Comparison of ENCODE assay signal across 14 mouse cellular contexts in genomic region chr17:10396863-10397262, GRCm38 (mm10).
DNase-seq lines count a peak whose midpoint lies in the region; ATAC-seq lines count a peak whose summit lies in the region.
"Had no signal": no experiment of that assay in that cellular context is flagged by ENCODE, and none has a peak within 500 bp of the region (broad histone marks: within the 10 kb centered on the region; RNA-seq: fewer than 3 reads in every experiment).

No protein-coding gene starts in this region.

- no peak for DNase-seq in heart, adult 9 months (ENCODE audit: low spot score in 2 of 2)
- no peak for DNase-seq in midbrain, embryonic 10.5 days (ENCODE audit: low spot score)
- no peak for DNase-seq in adrenal gland, adult 8-10 months
- no peak for DNase-seq in adrenal gland, postnatal 36 days
- DNase-seq: cerebellum, postnatal 36 days; right cerebral cortex, adult 18-20 months had no signal

- H3K4me1 ChIP-seq in heart, embryonic 11.5 days (ENCODE audit: control insufficient read depth, insufficient read depth, low read length) = peaks cover 53% of the 10 kb centered on the region
- H3K4me1 ChIP-seq in midbrain, embryonic 10.5 days = peaks cover 66% of the 10 kb centered on the region
- peaks cover 32% of the 10 kb centered on the region for H3K4me1 ChIP-seq in midbrain, embryonic 13.5 days (replicated peaks)
- peaks cover 44% of the 10 kb centered on the region for H3K4me1 ChIP-seq in limb, embryonic 12.5 days (replicated peaks)

- H3K27me3 ChIP-seq in heart, embryonic 11.5 days (ENCODE audit: control insufficient read depth, insufficient read depth, low read length) = no peaks in the 10 kb centered on the region
- no peaks in the 10 kb centered on the region for H3K27me3 ChIP-seq in midbrain, embryonic 10.5 days (ENCODE audit: low read depth, poor library complexity, severe bottlenecking)
- H3K27me3 ChIP-seq in midbrain, embryonic 13.5 days = no peaks in the 10 kb centered on the region
- H3K27me3 ChIP-seq in limb, embryonic 12.5 days = no peaks in the 10 kb centered on the region
- H3K27me3 ChIP-seq: embryonic facial prominence, embryonic 15.5 days; kidney, embryonic 15.5 days; limb, embryonic 15.5 days; lung, embryonic 15.5 days; neural tube, embryonic 12.5 days had no signal

- peak overlapping the region; percentile 70 for H3K27ac ChIP-seq in heart, embryonic 11.5 days (ENCODE audit: low read depth, low read length)
- peak overlapping the region; percentile 55; the same call in 1 of the 2 replicates for H3K27ac ChIP-seq in midbrain, embryonic 10.5 days (replicated peaks)
- H3K27ac ChIP-seq in midbrain, embryonic 13.5 days = no peak overlapping the region
- peak overlapping the region; percentile 90; the same call in 1 of the 2 replicates for H3K27ac ChIP-seq in limb, embryonic 12.5 days
- H3K27ac ChIP-seq: embryonic facial prominence, embryonic 15.5 days; kidney, embryonic 15.5 days; lung, embryonic 15.5 days; neural tube, embryonic 12.5 days had no signal

- 61% methylated on average over 6 of the region's 6 CpGs for WGBS in heart, embryonic 11.5 days (ENCODE audit: insufficient replicate concordance)
- WGBS in midbrain, embryonic 10.5 days = 93% methylated on average over 6 of the region's 6 CpGs
- 82% methylated on average over 6 of the region's 6 CpGs for WGBS in midbrain, embryonic 13.5 days
- 71% methylated on average over 6 of the region's 6 CpGs for WGBS in limb, embryonic 12.5 days

- H3K36me3 ChIP-seq in heart, embryonic 11.5 days (ENCODE audit: control insufficient read depth, insufficient read depth, low read length) = no peaks in the 10 kb centered on the region
- no peaks in the 10 kb centered on the region for H3K36me3 ChIP-seq in midbrain, embryonic 10.5 days
- H3K36me3 ChIP-seq in midbrain, embryonic 13.5 days = no peaks in the 10 kb centered on the region
- no peaks in the 10 kb centered on the region for H3K36me3 ChIP-seq in limb, embryonic 12.5 days
- H3K36me3 ChIP-seq: embryonic facial prominence, embryonic 15.5 days; kidney, embryonic 15.5 days; limb, embryonic 15.5 days; lung, embryonic 15.5 days; neural tube, embryonic 12.5 days had no signal

- no peaks in the 10 kb centered on the region for H3K9me3 ChIP-seq in heart, embryonic 11.5 days (replicated peaks; ENCODE audit: control insufficient read depth, low read length)
- no peaks in the 10 kb centered on the region for H3K9me3 ChIP-seq in midbrain, embryonic 10.5 days (replicated peaks)
- H3K9me3 ChIP-seq in midbrain, embryonic 13.5 days = no peaks in the 10 kb centered on the region
- no peaks in the 10 kb centered on the region for H3K9me3 ChIP-seq in limb, embryonic 12.5 days
- H3K9me3 ChIP-seq: embryonic facial prominence, embryonic 15.5 days; kidney, embryonic 15.5 days; limb, embryonic 15.5 days; lung, embryonic 15.5 days; neural tube, embryonic 12.5 days had no signal

- H3K9ac ChIP-seq in heart, embryonic 11.5 days (ENCODE audit: low read depth, low read length) = peak overlapping the region; percentile 46; the same call in 1 of the 2 replicates
- no peak overlapping the region for H3K9ac ChIP-seq in midbrain, embryonic 13.5 days (replicated peaks)
- no peak overlapping the region for H3K9ac ChIP-seq in limb, embryonic 12.5 days (replicated peaks)
- H3K9ac ChIP-seq: embryonic facial prominence, embryonic 15.5 days; kidney, embryonic 15.5 days; limb, embryonic 15.5 days; lung, embryonic 15.5 days; neural tube, embryonic 12.5 days had no signal

- 0 out of 2 replicates have a peak overlapping the region, but pooled peaks have one; percentile 16 for H3K4me2 ChIP-seq in heart, embryonic 11.5 days
- H3K4me2 ChIP-seq in midbrain, embryonic 13.5 days (replicated peaks) = no peak overlapping the region
- no peak overlapping the region for H3K4me2 ChIP-seq in limb, embryonic 12.5 days
- H3K4me2 ChIP-seq: embryonic facial prominence, embryonic 15.5 days; kidney, embryonic 15.5 days; limb, embryonic 15.5 days; lung, embryonic 15.5 days; neural tube, embryonic 12.5 days had no signal

- H3K4me3 ChIP-seq in heart, embryonic 11.5 days (ENCODE audit: low read depth, low read length) = no peak overlapping the region
- no peak overlapping the region for H3K4me3 ChIP-seq in midbrain, embryonic 10.5 days
- H3K4me3 ChIP-seq in midbrain, embryonic 13.5 days (replicated peaks) = no peak overlapping the region
- no peak overlapping the region for H3K4me3 ChIP-seq in limb, embryonic 12.5 days (replicated peaks)
- H3K4me3 ChIP-seq: embryonic facial prominence, embryonic 15.5 days; kidney, embryonic 15.5 days; limb, embryonic 15.5 days; lung, embryonic 15.5 days; neural tube, embryonic 12.5 days had no signal

- ATAC-seq in heart, embryonic 11.5 days (replicated peaks; ENCODE audit: insufficient number of reproducible peaks, low FRiP score, low TSS enrichment) = 0 out of 2 replicates have a peak, but pooled peaks have one; percentile 4
- no peak for ATAC-seq in midbrain, embryonic 13.5 days
- no peak for ATAC-seq in limb, embryonic 12.5 days (ENCODE audit: insufficient number of reproducible peaks, insufficient read depth, low FRiP score, low TSS enrichment, low read depth)
